Mouse (Mus musculus): ENCODE results near the gene Yy2. TPM values are rescaled to one million over a fixed set of nuclear protein-coding genes. Genes with fewer than 3 reads are reported as not detected.

Gene Yy2
- polyA plus RNA-seq, 1 experiment from 2014 or later = 3.1 TPM

- no peak for ATAC-seq (ENCODE audit: insufficient number of reproducible peaks, insufficient read depth, low FRiP score, low read depth)
- Histone ChIP-seq H3K9ac (ENCODE audit: low read length) (no peak overlapping the region), H3K4me3 (ENCODE audit: control insufficient read depth in 1 of 2, insufficient read depth in 1 of 2, low read depth in 1 of 2, low read length in 2 of 2) (no peak overlapping the region), H3K27ac (replicated peaks in 1 of 2; ENCODE audit: control insufficient read depth in 1 of 2, insufficient read depth in 1 of 2, low read depth in 2 of 2, low read length in 2 of 2) (no peak overlapping the region), H3K27me3 (ENCODE audit: control insufficient read depth, insufficient read depth, low read length) (no peaks in the 10 kb centered on the region), H3K4me2 (ENCODE audit: low read length) (no peak overlapping the region), H3K4me1 (ENCODE audit: control insufficient read depth in 2 of 2, insufficient read depth in 2 of 2, low read length in 2 of 2) (peaks cover 0 to 12% of the 10 kb centered on the region in 2 experiments; a peak in 1 of 4 replicates), H3K9me3 (ENCODE audit: control insufficient read depth, low read length) (no peaks in the 10 kb centered on the region), H3K36me3 (ENCODE audit: control insufficient read depth, insufficient read depth, low read length) (peaks cover 11% of the 10 kb centered on the region; the same call in 1 of the 2 replicates)
- WGBS = 79% methylated on average over 2 of the region's 2 CpGs
These were observed 25.8 kb upstream of the Yy2 start for GRCm38 (mm10) chrX:157594606-157595005.

DNA sequence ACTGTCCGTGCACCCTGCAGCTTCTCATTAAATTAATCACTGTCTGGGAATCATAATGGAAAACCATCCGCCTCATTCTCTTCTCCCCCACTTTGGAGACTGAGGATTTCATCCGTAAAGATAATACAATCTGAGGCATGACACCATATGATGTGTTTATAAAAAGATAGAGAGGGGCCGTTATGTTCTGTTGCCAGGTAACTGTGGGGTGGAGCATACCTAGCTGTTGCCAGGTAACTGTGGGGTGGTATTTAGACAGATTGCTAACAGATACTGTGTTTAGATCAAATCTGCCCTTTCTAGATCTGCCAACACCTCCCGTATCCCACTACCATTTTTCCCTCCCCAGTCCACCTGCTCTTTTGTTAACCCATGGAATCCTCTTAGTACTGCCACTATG is 18.2 kb upstream of the Yy2 start:
- H3K9me3 ChIP-seq (ENCODE audit: control insufficient read depth, low read length) = no peaks in the 10 kb centered on the region
- ATAC-seq (ENCODE audit: insufficient number of reproducible peaks, insufficient read depth, low FRiP score, low read depth) = no peak
- WGBS = 72% methylated on average over 5 of the region's 5 CpGs
- no peaks in the 10 kb centered on the region for H3K4me1 ChIP-seq (ENCODE audit: control insufficient read depth in 2 of 2, insufficient read depth in 2 of 2, low read length in 2 of 2)
- H3K4me3 ChIP-seq (ENCODE audit: control insufficient read depth in 1 of 2, insufficient read depth in 1 of 2, low read depth in 1 of 2, low read length in 2 of 2) = no peak overlapping the region
- peaks cover 36% of the 10 kb centered on the region for H3K36me3 ChIP-seq (ENCODE audit: control insufficient read depth, insufficient read depth, low read length)
- H3K9ac ChIP-seq (ENCODE audit: low read length) = no peak overlapping the region
- no peaks in the 10 kb centered on the region for H3K27me3 ChIP-seq (ENCODE audit: control insufficient read depth, insufficient read depth, low read length)
- no peak overlapping the region for H3K4me2 ChIP-seq (ENCODE audit: low read length)
- H3K27ac ChIP-seq (replicated peaks in 1 of 2; ENCODE audit: control insufficient read depth in 1 of 2, insufficient read depth in 1 of 2, low read depth in 2 of 2, low read length in 2 of 2) = no peak overlapping the region

DNA sequence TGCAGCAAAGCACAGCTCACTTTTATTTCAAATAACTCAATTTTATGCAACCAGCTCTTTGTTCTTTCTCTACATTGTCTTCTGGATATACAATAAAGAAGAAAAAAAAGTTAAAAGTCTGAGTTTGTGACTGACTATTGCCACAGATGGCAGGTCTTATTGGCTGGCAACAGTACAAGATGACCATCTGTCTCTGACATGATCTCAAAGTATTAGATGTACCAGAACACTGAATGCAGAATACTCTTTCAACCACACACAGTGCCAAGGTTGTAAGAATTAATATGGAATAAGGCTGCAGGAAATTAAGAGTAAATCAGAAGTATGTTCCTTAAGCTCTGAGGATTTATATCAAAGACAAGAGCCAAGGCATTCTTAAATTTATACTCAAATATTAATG is 17.6 kb upstream of the Yy2 start:
- Histone ChIP-seq H3K36me3 (ENCODE audit: control insufficient read depth, insufficient read depth, low read length) (peaks cover 36% of the 10 kb centered on the region), H3K4me3 (ENCODE audit: control insufficient read depth in 1 of 2, insufficient read depth in 1 of 2, low read depth in 1 of 2, low read length in 2 of 2) (no peak overlapping the region), H3K27ac (replicated peaks in 1 of 2; ENCODE audit: control insufficient read depth in 1 of 2, insufficient read depth in 1 of 2, low read depth in 2 of 2, low read length in 2 of 2) (no peak overlapping the region), H3K27me3 (ENCODE audit: control insufficient read depth, insufficient read depth, low read length) (no peaks in the 10 kb centered on the region), H3K4me1 (ENCODE audit: control insufficient read depth in 2 of 2, insufficient read depth in 2 of 2, low read length in 2 of 2) (no peaks in the 10 kb centered on the region), H3K9ac (ENCODE audit: low read length) (no peak overlapping the region), H3K4me2 (ENCODE audit: low read length) (no peak overlapping the region), H3K9me3 (ENCODE audit: control insufficient read depth, low read length) (no peaks in the 10 kb centered on the region)
- ATAC-seq (ENCODE audit: insufficient number of reproducible peaks, insufficient read depth, low FRiP score, low read depth) = no peak

- H3K4me2 ChIP-seq (ENCODE audit: low read length) = no peak overlapping the region
- H3K9me3 ChIP-seq (ENCODE audit: control insufficient read depth, low read length) = no peaks in the 10 kb centered on the region
- H3K9ac ChIP-seq (ENCODE audit: low read length) = no peak overlapping the region
- 72% methylated on average over 6 of the region's 6 CpGs for WGBS
- no peak overlapping the region for H3K27ac ChIP-seq (replicated peaks in 1 of 2; ENCODE audit: control insufficient read depth in 1 of 2, insufficient read depth in 1 of 2, low read depth in 2 of 2, low read length in 2 of 2)
- ATAC-seq (ENCODE audit: insufficient number of reproducible peaks, insufficient read depth, low FRiP score, low read depth) = no peak
- H3K36me3 ChIP-seq (ENCODE audit: control insufficient read depth, insufficient read depth, low read length) = 0 out of 2 replicates have a peak, but pooled peaks cover 12% of the 10 kb centered on the region
- no peaks in the 10 kb centered on the region for H3K4me1 ChIP-seq (ENCODE audit: control insufficient read depth in 2 of 2, insufficient read depth in 2 of 2, low read length in 2 of 2)
- H3K4me3 ChIP-seq (ENCODE audit: control insufficient read depth in 1 of 2, insufficient read depth in 1 of 2, low read depth in 1 of 2, low read length in 2 of 2) = no peak overlapping the region
- no peaks in the 10 kb centered on the region for H3K27me3 ChIP-seq (ENCODE audit: control insufficient read depth, insufficient read depth, low read length)
These were observed 10.4 kb upstream of the Yy2 start for GRCm38 (mm10) chrX:157579108-157579614.

GRCm38 (mm10) chrX:157574683-157575082 is 5.9 kb upstream of the Yy2 start:
- no peak overlapping the region for H3K9ac ChIP-seq (ENCODE audit: low read length)
- 0 out of 2 replicates have a peak, but pooled peaks cover 10% of the 10 kb centered on the region for H3K36me3 ChIP-seq (ENCODE audit: control insufficient read depth, insufficient read depth, low read length)
- H3K27ac ChIP-seq (replicated peaks in 1 of 2; ENCODE audit: control insufficient read depth in 1 of 2, insufficient read depth in 1 of 2, low read depth in 2 of 2, low read length in 2 of 2) = no peak overlapping the region
- no peak for ATAC-seq (ENCODE audit: insufficient number of reproducible peaks, insufficient read depth, low FRiP score, low read depth)
- H3K4me1 ChIP-seq (ENCODE audit: control insufficient read depth in 2 of 2, insufficient read depth in 2 of 2, low read length in 2 of 2) = no peaks in the 10 kb centered on the region
- 35% methylated on average over 2 of the region's 2 CpGs for WGBS
- no peak overlapping the region for H3K4me2 ChIP-seq (ENCODE audit: low read length)
- H3K27me3 ChIP-seq (ENCODE audit: control insufficient read depth, insufficient read depth, low read length) = no peaks in the 10 kb centered on the region
- H3K4me3 ChIP-seq (ENCODE audit: control insufficient read depth in 1 of 2, insufficient read depth in 1 of 2, low read depth in 1 of 2, low read length in 2 of 2) = no peak overlapping the region
- no peaks in the 10 kb centered on the region for H3K9me3 ChIP-seq (ENCODE audit: control insufficient read depth, low read length)

DNA sequence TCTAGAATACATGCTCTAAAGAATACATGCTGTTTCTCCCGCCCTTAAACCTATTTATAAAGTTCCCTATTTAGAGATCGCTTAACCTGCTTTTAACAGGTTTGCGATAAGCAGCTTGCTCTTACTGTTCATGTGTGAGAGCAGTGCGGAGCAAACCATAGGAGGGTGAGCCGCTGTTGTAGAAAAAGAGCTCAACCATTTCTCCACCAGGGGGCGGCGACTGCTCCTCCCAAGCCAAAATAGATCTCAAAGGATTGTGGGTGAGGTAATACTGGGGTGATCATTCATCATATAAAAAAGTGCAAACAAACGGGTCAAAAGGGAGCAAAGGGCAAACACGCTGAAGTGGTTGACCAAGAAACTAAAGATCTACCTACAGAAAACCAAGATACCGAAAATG is 5.0 kb downstream of the Yy2 start:
- no peaks in the 10 kb centered on the region for H3K9me3 ChIP-seq (ENCODE audit: control insufficient read depth, low read length)
- no peak overlapping the region for H3K4me3 ChIP-seq (ENCODE audit: control insufficient read depth in 1 of 2, insufficient read depth in 1 of 2, low read depth in 1 of 2, low read length in 2 of 2)
- H3K27ac ChIP-seq (replicated peaks in 1 of 2; ENCODE audit: control insufficient read depth in 1 of 2, insufficient read depth in 1 of 2, low read depth in 2 of 2, low read length in 2 of 2) = no peak overlapping the region
- ATAC-seq (ENCODE audit: insufficient number of reproducible peaks, insufficient read depth, low FRiP score, low read depth) = no peak
- WGBS = 72% methylated on average over 10 of the region's 10 CpGs
- no peak overlapping the region for H3K9ac ChIP-seq (ENCODE audit: low read length)
- H3K4me2 ChIP-seq (ENCODE audit: low read length) = no peak overlapping the region
- no peaks in the 10 kb centered on the region for H3K4me1 ChIP-seq (ENCODE audit: control insufficient read depth in 2 of 2, insufficient read depth in 2 of 2, low read length in 2 of 2)
- H3K27me3 ChIP-seq (ENCODE audit: control insufficient read depth, insufficient read depth, low read length) = no peaks in the 10 kb centered on the region
- H3K36me3 ChIP-seq (ENCODE audit: control insufficient read depth, insufficient read depth, low read length) = peaks cover 12% of the 10 kb centered on the region; the same call in 1 of the 2 replicates

- Histone ChIP-seq H3K36me3 (ENCODE audit: control insufficient read depth, insufficient read depth, low read length) (0 out of 2 replicates have a peak, but pooled peaks cover 2% of the 10 kb centered on the region), H3K27ac (replicated peaks in 1 of 2; ENCODE audit: control insufficient read depth in 1 of 2, insufficient read depth in 1 of 2, low read depth in 2 of 2, low read length in 2 of 2) (no peak overlapping the region), H3K4me3 (ENCODE audit: control insufficient read depth in 1 of 2, insufficient read depth in 1 of 2, low read depth in 1 of 2, low read length in 2 of 2) (no peak overlapping the region), H3K9ac (ENCODE audit: low read length) (no peak overlapping the region), H3K4me2 (ENCODE audit: low read length) (no peak overlapping the region), H3K4me1 (ENCODE audit: control insufficient read depth in 2 of 2, insufficient read depth in 2 of 2, low read length in 2 of 2) (no peaks in the 10 kb centered on the region), H3K9me3 (ENCODE audit: control insufficient read depth, low read length) (no peaks in the 10 kb centered on the region), H3K27me3 (ENCODE audit: control insufficient read depth, insufficient read depth, low read length) (no peaks in the 10 kb centered on the region)
- WGBS = 27% methylated on average over 3 of the region's 3 CpGs
- no peak for ATAC-seq (ENCODE audit: insufficient number of reproducible peaks, insufficient read depth, low FRiP score, low read depth)
These were observed 21.7 kb downstream of the Yy2 start for GRCm38 (mm10) chrX:157547082-157547481.
